In the genomic region with DNA sequence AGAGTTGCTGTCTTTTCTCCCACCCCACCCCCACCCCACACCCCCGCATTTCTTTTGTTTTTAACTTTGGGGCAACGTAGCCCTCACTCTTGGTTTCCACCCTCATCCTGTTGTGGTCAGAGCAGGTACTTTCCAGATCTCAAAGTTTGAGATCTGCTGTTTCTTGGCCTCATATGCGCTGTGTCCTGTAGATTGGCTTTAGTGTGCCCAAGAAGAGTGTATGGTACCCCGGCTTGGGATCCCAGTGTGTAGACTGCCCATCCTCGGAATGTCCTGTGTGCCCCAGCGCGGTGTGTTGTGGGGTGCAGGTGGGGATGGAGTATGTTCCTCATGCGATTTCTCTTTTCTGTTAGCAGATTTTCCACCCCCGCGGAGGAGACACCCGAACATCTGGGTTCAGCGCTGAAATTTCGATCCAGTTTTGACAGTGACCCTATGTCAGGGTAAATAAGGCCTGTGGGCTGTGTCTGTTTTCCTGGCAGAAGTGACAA, we compare ENCODE assay signal across 15 mouse cellular contexts. TPM values are rescaled to one million over a fixed set of nuclear protein-coding genes. Genes with fewer than 3 reads are reported as not detected.
DNase-seq lines count a peak whose midpoint lies in the region; ATAC-seq and TF ChIP-seq lines count a peak whose summit lies in the region.
"Had no signal": no experiment of that assay in that cellular context is flagged by ENCODE, and none has a peak within 500 bp of the region (broad histone marks: within the 10 kb centered on the region; RNA-seq: fewer than 3 reads in every experiment).

No protein-coding gene starts in this region.

- H3K4me3 ChIP-seq in kidney, adult 2 months (ENCODE audit: insufficient read depth, low read depth, low read length), result no peak overlapping the region
- peak overlapping the region; percentile 30; the same call in 1 of the 2 replicates for H3K4me3 ChIP-seq in E14TG2a.4 (replicated peaks; ENCODE audit: low read length)
- no peak overlapping the region for H3K4me3 ChIP-seq in forebrain, embryonic 16.5 days (replicated peaks; ENCODE audit: low read length)
- H3K4me3 ChIP-seq: midbrain, embryonic 10.5 days had no signal

- ATAC-seq in forebrain, embryonic 16.5 days, result no peak
- ATAC-seq: forebrain, embryonic 14.5 days had no signal

- H3K36me3 ChIP-seq in kidney, adult 2 months (ENCODE audit: control insufficient read depth, insufficient read depth, low read length), result no peaks in the 10 kb centered on the region
- H3K36me3 ChIP-seq in E14TG2a.4 (ENCODE audit: insufficient read depth, low read length), result peaks cover 5% of the 10 kb centered on the region
- H3K36me3 ChIP-seq in forebrain, embryonic 16.5 days (ENCODE audit: control insufficient read depth, insufficient read depth), result no peaks in the 10 kb centered on the region

- TF ChIP-seq CTCF in kidney, adult 2 months (conservative IDR thresholded peaks at IDR 0.05; ENCODE audit: insufficient read depth, insufficient read length, low read depth, low read length), result no peak
- TF ChIP-seq CTCF in E14TG2a.4 (conservative IDR thresholded peaks at IDR 0.05; ENCODE audit: low read length), result no peak

- H3K4me2 ChIP-seq in forebrain, embryonic 16.5 days (ENCODE audit: low read length), result no peak overlapping the region
- H3K4me2 ChIP-seq: hindbrain, embryonic 14.5 days; lung, embryonic 14.5 days had no signal

- no peak overlapping the region for H3K9ac ChIP-seq in forebrain, embryonic 16.5 days (replicated peaks; ENCODE audit: low read depth, low read length)
- H3K9ac ChIP-seq: hindbrain, embryonic 14.5 days; lung, embryonic 14.5 days had no signal

- no peak overlapping the region for H3K27ac ChIP-seq in kidney, adult 2 months (ENCODE audit: insufficient read depth, low read depth, low read length)
- H3K27ac ChIP-seq in forebrain, embryonic 16.5 days (ENCODE audit: low read length), result no peak overlapping the region
- H3K27ac ChIP-seq: hindbrain, embryonic 14.5 days; midbrain, embryonic 10.5 days had no signal

- DNase-seq in kidney, postnatal 10 days, result peak; percentile 5
- no peak for DNase-seq in kidney, adult 2 months
- DNase-seq in A20 (ENCODE audit: low read depth, low spot score), result peak; percentile 85
- DNase-seq in spleen, postnatal 36 days (ENCODE audit: low spot score in 2 of 2), result peak; percentile 82
- no peak for DNase-seq in layer of hippocampus, postnatal 25 days (ENCODE audit: extremely low spot score in 1 of 2, low spot score in 1 of 2)
- DNase-seq in embryo, embryonic 10.5 days (ENCODE audit: low spot score), result no peak
- DNase-seq: adrenal gland, adult 8-10 months; gastrocnemius, postnatal 14 days; layer of hippocampus, postnatal 36 days; lung, embryonic 14.5 days had no signal

- H3K4me1 ChIP-seq in kidney, adult 2 months (ENCODE audit: control insufficient read depth, insufficient read depth, low read length), result 0 out of 2 replicates have a peak, but pooled peaks cover 3% of the 10 kb centered on the region
- peaks cover 80% of the 10 kb centered on the region for H3K4me1 ChIP-seq in E14TG2a.4 (replicated peaks; ENCODE audit: low read depth, low read length)
- H3K4me1 ChIP-seq in forebrain, embryonic 16.5 days (replicated peaks; ENCODE audit: control insufficient read depth, insufficient read depth, low read length), result peaks cover 6% of the 10 kb centered on the region

- TF ChIP-seq POLR2A in kidney, adult 2 months (IDR thresholded peaks at IDR 0.05; ENCODE audit: low read depth, low read length), result no peak

- no peaks in the 10 kb centered on the region for H3K27me3 ChIP-seq in kidney, adult 2 months (replicated peaks; ENCODE audit: control insufficient read depth, insufficient read depth, low read length)
- no peaks in the 10 kb centered on the region for H3K27me3 ChIP-seq in E14TG2a.4 (ENCODE audit: insufficient read depth, low read length)
- no peaks in the 10 kb centered on the region for H3K27me3 ChIP-seq in forebrain, embryonic 16.5 days (replicated peaks; ENCODE audit: control insufficient read depth, insufficient read depth, low read length)

- H3K9me3 ChIP-seq in E14TG2a.4 (ENCODE audit: low read length), result no peaks in the 10 kb centered on the region
- H3K9me3 ChIP-seq in forebrain, embryonic 16.5 days (ENCODE audit: control insufficient read depth, low read length), result no peaks in the 10 kb centered on the region
- H3K9me3 ChIP-seq: midbrain, embryonic 10.5 days had no signal

- WGBS in kidney, adult 2 months, result 87% methylated on average over 13 of the region's 13 CpGs
- 91% methylated on average over 13 of the region's 13 CpGs for WGBS in forebrain, embryonic 16.5 days

RNA-seq across cellular contexts. Expression of a gene that starts 8.5 kb away (rescaled TPM):
- polyA plus RNA-seq in kidney, adult 2 months (2012; rRNA removed), result 45.2 and 46.7 TPM in 2 replicates
- 10 to 100 TPM; 13.1 to 14.2 TPM for total RNA-seq in layer of hippocampus, postnatal 25 days (2021)
- 16.1 and 17.9 TPM in 2 replicates for polyA plus RNA-seq in forebrain, embryonic 16.5 days (2015; fragmentation: Nextera tagmentation; extraction: Ambion mirVana)

RNA-seq across cellular contexts. Expression of a gene that starts 12.7 kb away (rescaled TPM):
- 467 and 688 TPM in 2 replicates for polyA plus RNA-seq in kidney, adult 2 months (2012; rRNA removed)
- 10 to 100 TPM; 49.3 to 52.1 TPM for total RNA-seq in layer of hippocampus, postnatal 25 days (2021)
- 52.4 and 52.7 TPM in 2 replicates for polyA plus RNA-seq in forebrain, embryonic 16.5 days (2015; fragmentation: Nextera tagmentation; extraction: Ambion mirVana)

RNA-seq across cellular contexts. Expression of a gene that starts 22.9 kb away (rescaled TPM):
- 20.2 and 20.9 TPM in 2 replicates for polyA plus RNA-seq in kidney, adult 2 months (2012; rRNA removed)
- total RNA-seq in layer of hippocampus, postnatal 25 days (2021), result 10 to 100 TPM; 21.7 to 25.7 TPM
- polyA plus RNA-seq in forebrain, embryonic 16.5 days (2015; fragmentation: Nextera tagmentation; extraction: Ambion mirVana), result 36.0 and 38.3 TPM in 2 replicates

RNA-seq across cellular contexts. Expression of a gene that starts 31.2 kb away (rescaled TPM):
- 11.4 and 11.7 TPM in 2 replicates for polyA plus RNA-seq in kidney, adult 2 months (2012; rRNA removed)
- total RNA-seq in layer of hippocampus, postnatal 25 days (2021), result 1 to 10 TPM; 8.1 to 8.4 TPM
- 16.9 and 17.5 TPM in 2 replicates for polyA plus RNA-seq in forebrain, embryonic 16.5 days (2015; fragmentation: Nextera tagmentation; extraction: Ambion mirVana)

RNA-seq across cellular contexts. Expression of a gene that starts 31.3 kb away (rescaled TPM):
- 42.4 and 80.7 TPM in 2 replicates for polyA plus RNA-seq in kidney, adult 2 months (2012; rRNA removed)
- 100 to 1,000 TPM; 311 to 321 TPM for total RNA-seq in layer of hippocampus, postnatal 25 days (2021)
- polyA plus RNA-seq in forebrain, embryonic 16.5 days (2015; fragmentation: Nextera tagmentation; extraction: Ambion mirVana), result 505 and 526 TPM in 2 replicates

Comparison
In these comparisons a context has a peak if more than half of its experiments do, and no peak if none do; other contexts are left out.
1. DNase-seq: peak in kidney, postnatal 10 days (single experiment), A20 (single experiment) and spleen, postnatal 36 days (2 of 2); none in kidney, adult 2 months (single experiment), layer of hippocampus, postnatal 25 days (0 of 2) and embryo, embryonic 10.5 days (single experiment).